Mouse (Mus musculus) lung, postnatal 14 days (tissue): ENCODE results near the gene Pms1.
"Not testable (repeated sequence)": the region's sequence is repeated elsewhere in the genome, so short reads cannot be mapped to it uniquely, and the experiment has no call there.

Experiments
- DNase-seq: peaks from one replicate; pipeline ENCODE4 v3.0.0; 2021

Pms1 gene

DNA sequence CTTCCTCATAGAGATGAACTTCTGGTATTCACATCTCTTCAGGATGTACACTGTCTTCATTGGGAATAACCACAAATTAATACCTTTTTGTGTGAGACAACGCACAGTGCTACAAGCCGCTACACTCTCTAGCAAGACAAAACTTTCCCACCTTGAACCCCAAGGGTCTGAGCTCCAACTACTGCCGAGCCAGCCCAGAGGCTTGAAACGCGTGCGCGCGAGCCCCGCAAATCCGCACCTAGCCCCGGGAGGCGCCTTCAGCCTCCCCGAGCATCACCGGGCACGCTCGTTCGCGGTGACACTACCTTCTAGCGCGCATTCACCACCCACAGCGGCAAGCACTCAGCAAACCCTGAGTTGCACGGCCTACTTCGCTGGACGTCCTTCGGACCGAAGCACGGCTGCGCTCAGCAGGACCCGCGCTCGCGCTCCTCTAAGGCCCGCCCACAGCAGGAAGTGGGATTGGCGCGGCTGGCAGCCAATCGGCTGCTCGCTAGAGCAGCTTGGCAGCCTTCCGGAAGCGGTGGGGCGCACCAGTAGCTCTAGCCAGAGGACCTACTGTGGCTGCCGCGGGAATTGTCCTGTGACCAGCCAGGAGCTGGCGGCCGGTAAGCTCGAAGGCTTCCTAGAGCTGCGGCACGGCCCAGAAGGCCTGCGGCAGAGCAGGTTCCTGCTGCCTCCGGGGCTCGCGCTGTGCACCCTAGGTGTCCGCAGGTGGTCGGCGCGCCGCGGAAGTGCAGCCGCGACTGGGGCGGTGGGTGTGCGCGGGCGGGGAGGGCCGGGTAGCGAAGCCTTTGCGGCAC lies at the start of gene Pms1, which contains the start of the genes Ormdl1 and Gm28778:
Gene Pms1 (minus strand): TSS at position 438 of the 803 bp plus-strand sequence.
Gene Ormdl1 (plus strand): TSS at position 515 of the 803 bp plus-strand sequence.
Gene Gm28778 (plus strand): TSS at position 531 of the 803 bp plus-strand sequence.
- DNase-seq: peak; percentile 95

DNA sequence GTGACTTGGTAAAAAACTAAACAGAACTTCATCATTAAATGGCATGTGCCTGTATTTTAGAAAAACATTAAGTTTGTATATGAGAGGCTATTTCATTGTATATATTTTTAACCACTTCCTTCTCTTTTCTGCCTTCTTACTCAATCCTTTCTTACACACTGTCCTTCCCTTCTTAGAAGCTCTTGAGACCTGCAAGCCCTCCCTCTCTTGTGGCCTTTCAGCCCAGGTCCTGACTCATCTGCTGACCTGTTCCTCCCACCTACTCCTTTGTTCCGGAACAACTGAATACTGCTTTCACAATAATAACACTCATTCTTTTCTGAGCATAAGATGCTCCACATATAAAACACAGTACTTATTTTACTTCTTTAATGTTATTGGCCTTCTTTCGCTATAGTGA lies 44.3 kb upstream of the Pms1 start:
- DNase-seq: no peak

DNA sequence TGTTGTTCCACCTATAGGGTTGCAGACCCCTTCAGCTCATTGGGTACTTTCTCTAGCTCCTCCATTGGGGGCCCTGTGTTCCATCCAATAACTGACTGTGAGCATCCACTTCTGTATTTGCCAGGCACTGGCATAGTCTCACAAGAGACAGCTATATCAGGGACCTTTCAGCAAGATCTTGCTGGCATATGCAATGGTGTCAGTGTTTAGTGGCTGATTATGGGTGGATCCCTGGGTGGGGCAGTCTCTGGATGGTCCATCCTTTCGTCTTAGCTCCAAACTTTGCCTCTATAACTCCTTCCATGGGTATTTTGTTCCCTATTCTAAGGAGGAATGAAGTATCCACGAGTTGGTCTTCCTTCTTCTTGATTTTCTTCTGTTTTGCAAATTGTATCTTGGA lies 40.6 kb upstream of the Pms1 start:
- DNase-seq: not testable (repeated sequence)

DNA sequence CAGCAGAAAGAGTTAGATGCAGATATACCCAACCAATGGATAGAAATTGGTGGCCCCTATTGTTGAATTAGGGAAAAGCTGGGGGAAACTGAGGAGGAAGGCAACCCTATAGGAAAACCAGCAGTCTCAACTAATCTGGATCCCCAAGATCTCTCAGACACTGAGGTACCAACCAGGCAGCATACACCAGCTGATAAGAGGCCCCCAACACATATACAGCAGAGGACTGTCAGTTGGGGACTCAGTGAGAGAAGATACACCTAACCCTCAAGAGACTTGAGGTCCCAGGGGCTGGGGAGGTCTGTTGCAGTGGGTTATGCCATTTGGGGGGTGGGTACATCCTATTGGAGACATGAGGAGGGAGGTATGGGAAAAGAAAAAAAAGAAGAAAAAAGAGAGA lies 38.6 kb upstream of the Pms1 start:
- no peak for DNase-seq

GRCm38 (mm10) chr1:53333527-53333926 lies 36.7 kb upstream of the Pms1 start:
- DNase-seq: not testable (repeated sequence)

DNA sequence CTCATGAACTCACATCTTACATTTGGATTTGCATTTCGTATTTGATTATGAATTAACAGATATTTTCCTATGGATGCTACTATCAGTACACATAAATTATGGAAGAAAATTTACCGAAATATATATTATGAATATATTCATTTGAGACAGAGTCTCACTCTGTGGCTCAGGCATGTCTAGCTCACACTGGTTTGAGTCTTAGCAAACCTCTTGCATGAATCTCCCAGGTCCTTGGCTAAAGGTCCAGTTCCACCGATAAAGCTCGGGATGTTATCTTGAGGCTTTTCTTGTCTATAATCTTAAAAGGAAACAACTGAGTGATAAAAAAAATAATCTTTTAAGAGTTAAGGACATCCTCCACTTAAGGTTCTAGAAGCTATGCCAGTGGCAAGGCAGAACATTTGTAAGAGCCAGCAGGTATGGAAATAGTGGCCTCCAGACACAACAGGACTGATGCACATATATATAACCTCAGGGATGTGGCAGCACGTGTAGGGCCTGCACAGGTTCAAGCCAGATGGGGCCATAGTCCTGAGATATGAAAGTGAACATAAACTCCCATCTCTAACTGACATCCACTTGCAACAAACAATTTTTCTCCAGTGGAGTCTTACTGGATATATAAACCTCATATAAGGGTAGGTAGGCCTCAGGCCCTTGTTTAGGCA lies 28.1 kb upstream of the Pms1 start:
- no peak for DNase-seq

DNA sequence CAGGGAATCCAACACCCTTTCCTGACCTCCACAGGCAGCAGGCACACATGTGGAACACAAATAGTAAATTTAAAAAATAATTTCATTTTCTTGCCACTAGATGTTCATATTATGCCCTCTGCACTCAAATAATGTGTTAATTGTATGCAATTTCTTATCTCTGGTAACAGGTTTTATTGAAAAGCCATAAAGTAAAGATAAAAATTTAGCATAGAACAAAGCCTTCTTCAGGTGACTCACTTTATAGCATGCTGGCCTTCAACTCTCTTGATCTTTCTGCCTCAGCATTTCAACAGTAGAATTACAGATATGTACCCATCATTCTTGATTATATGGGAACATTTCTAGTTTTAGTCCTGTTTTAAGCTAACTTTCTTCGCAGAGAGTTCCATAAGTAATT lies 27.5 kb upstream of the Pms1 start:
- no peak for DNase-seq

GRCm38 (mm10) chr1:53323254-53323653 lies 26.4 kb upstream of the Pms1 start:
- DNase-seq: no peak

- DNase-seq: no peak
These were observed 25.0 kb upstream of the Pms1 start for GRCm38 (mm10) chr1:53321662-53322344.

DNA sequence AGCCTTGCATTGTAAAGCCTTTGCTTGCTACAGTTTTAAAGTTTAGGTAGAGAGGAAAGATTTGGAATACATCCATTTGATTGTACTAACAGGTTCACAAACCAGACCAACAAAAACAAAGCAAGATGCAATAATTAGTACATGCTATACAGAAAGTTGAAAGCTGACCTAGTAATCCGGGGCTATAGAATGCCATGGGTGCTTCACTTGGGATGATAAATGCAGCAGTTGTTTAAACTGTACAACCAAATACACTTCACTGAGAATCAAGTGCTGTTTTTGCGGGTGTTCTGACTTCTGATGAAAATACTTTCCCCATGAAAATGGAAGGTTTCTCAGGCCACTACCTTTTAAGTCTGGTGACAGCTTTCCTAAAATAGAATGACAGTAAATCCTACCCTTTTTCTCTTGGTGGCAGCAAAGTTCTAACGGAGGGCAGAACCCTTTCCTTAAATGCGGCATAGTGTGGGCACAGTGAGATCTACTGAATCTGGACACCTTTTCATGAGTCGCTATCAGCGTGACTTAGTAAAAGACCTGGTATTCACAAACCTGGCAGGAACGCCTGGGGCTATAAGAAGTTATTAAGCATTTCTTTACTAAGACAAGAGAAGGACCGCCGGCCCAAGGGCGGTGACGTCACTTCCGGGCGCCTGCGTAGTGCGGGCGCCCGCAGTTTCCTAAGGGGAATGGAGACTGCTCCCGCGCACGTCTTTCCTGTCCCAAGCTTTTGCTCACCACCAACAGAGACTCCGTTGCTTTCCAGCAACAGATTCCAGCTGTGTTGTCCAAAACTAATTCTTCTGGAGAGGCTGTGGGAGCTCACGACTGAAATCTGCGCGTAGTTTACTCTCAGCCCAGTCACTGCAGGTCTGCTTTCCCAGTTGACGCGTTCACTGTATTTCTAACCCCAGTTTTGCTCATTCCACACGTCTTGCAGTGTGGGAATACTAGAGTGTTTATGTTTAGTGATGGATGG lies 16.5 kb upstream of the Pms1 start, which contains the start of gene Osgepl1:
Gene Osgepl1 (plus strand): TSS at position 636 of the 979 bp plus-strand sequence.
- peak; percentile 88 for DNase-seq

- no peak for DNase-seq
These were observed 3.7 kb upstream of the Pms1 start for GRCm38 (mm10) chr1:53300506-53300905.

- DNase-seq: no peak
These were observed 5.6 kb downstream of the Pms1 start for GRCm38 (mm10) chr1:53291197-53291596.

GRCm38 (mm10) chr1:53272646-53273045 lies 24.2 kb downstream of the Pms1 start:
- DNase-seq: peak; percentile 13

- no peak for DNase-seq
These were observed 26.9 kb downstream of the Pms1 start for GRCm38 (mm10) chr1:53269901-53270300.

- not testable (repeated sequence) for DNase-seq
These were observed 31.7 kb downstream of the Pms1 start for GRCm38 (mm10) chr1:53264958-53265612.

GRCm38 (mm10) chr1:53226063-53226462 lies 70.8 kb downstream of the Pms1 start:
- DNase-seq: no peak

GRCm38 (mm10) chr1:53225616-53226015 lies 71.2 kb downstream of the Pms1 start:
- no peak for DNase-seq

GRCm38 (mm10) chr1:53224775-53225174 lies 72.0 kb downstream of the Pms1 start:
- no peak for DNase-seq

- no peak for DNase-seq
These were observed 86.7 kb downstream of the Pms1 start for GRCm38 (mm10) chr1:53210136-53210535.

GRCm38 (mm10) chr1:53203902-53204301 lies 92.9 kb downstream of the Pms1 start:
- DNase-seq: no peak

DNA sequence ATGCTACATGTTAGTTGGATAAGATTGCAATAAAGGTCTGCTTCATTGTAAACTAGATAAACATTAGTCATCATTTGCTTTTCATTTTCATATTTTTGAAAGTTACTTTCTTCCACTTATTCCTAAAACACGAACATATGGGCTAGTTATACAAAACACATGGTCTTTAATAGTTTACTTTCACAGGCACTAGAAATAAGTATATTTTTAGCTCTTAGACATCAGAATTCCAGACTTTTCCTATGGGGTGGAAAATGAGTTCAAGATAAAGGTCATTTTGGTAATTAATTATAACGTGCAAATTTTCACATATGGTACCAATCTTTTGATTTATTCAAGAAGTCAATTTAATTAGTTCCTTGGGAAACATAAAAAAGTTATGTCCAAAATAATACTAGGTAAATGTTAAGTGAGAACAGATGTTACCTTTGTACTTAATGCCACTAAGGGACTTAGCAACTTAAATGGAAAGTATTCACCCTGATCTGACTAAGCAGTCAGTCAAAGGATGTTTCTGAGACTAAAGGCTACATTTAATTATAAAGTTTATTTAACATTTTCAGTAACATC lies 95.1 kb downstream of the Pms1 start:
- DNase-seq: no peak
